Mouse (Mus musculus) monocyte, adult 2 months (primary cell): ENCODE measurements around the gene Poln.
A peak's percentile ranks its signal among the peaks of the same experiment; 100 is the strongest.

Source experiments
- DNase-seq, 2 experiments: peaks; one replicate each; pipeline ENCODE4 v3.0.0; 2022; ENCODE audit warnings: low spot score in 2 of 2, low read depth in 1 of 2

Gene Poln

DNA sequence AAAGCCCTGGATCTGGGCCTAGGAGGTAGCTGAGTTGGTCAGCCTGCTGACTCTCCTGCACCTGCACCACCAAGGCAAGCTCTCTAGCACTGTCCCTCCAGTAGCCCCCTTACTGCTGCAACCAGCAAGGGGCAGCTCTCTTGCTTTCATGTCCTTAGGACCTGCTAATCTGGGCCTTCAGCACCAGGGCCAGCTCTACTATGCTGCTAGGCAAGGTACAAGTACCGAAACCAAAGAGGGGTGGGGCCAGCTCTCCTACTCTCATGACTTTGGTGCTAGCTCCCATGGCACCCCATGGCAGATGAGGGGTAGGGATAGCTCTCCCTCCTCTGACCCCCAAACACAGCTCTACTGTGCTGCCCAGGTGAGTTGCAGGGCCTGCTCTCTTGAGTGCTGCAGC is 45.1 kb downstream of the Poln start:
- DNase-seq = no peak

DNA sequence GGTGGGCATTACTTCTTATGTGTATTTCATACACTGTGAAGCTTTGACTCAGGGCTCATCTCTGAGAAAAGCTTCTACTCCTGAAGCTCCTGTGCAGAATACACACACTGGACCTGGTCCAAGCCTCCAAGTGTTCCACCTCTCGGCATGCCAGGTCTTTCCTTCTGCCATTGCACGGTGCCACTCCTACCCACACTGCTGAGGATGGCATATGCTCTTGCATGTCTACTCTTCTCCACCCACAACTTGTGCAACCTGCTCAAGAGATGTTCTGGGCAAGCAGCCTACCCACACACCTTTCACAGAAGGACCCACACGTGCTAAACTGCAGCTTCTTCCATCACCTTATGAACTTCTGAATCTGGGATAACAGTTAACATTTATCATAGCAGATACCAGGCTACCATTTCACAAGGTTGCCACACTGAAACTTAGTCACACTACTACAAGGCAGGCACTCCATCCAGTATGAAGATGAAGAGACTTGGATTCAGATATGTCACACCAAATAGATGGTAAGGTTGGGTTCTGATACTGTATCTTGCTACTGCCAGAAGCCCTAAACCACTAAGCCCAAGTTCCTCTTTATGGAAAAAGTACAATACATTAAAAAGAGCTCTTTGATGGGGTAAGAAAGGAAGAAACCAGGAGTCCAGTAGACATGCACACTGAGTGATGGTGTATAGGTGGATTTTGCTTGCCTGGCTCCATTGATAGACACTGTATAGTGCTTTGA is 50.0 kb downstream of the Poln start:
- no peak for DNase-seq

DNA sequence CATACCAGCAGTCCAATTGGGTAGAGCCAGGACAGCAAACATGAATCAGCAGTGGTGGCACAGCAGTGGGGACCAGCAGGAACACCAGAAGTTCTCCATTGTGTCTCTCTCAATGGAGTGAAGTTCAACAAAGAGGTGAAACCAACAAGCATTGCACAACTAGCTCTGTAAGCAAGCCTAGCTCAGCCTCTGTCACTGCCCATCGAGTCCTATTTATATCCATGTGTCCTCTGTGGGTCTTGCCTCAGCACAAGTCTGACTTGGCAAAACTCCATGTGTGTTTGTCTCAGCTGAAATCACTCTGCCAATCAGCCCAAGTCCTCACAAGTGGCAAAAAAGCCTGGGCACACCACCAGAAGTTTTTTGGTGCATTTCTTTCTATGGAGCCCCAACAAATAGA is 63.6 kb downstream of the Poln start:
- peak in 1 of 2 experiments; percentile 3 for DNase-seq

DNA sequence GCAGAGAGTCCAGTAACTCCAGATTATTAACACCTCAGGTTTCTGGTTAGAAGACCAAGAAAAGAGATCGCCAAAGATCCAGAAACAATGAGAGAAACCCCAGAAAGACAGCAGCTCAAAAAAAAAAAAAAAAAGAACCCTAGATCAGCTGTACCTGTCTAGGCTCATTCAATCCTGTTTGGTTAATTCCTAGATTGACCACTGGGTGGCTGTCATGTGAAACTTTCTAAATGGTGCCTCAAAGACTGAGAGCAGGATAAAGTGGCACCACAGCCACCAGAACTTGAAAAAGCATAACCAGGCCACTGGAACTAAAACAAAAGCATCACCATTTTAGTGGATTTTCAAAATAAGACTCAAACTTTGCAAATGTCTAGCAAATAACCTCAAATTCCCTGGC is 71.9 kb downstream of the Poln start:
- DNase-seq = no peak

DNA sequence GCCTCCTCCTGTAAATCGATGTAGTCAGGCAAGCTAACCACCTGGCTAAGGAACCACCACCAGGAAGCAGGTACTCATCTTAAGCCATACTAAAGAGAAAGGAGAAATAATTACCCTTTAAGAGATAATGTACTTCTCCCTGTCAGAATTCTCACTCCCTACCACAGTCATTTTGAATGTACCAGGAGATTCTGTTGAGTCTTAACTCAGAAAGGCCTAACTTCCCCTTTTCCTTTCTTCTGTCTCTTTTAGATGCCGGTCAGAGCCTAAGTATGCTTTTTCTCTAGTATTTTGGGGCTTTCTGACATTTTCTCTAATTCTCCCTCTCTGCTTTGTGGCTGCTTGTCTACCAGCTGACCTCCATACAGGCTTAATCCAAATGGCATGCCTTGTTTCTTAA is 76.2 kb downstream of the Poln start:
- no peak for DNase-seq

GRCm38 (mm10) chr5:34032520-34032919 is 136.7 kb downstream of the Poln start:
- DNase-seq = no peak

GRCm38 (mm10) chr5:34031022-34031421 is 138.2 kb downstream of the Poln start:
- DNase-seq = no peak

DNA sequence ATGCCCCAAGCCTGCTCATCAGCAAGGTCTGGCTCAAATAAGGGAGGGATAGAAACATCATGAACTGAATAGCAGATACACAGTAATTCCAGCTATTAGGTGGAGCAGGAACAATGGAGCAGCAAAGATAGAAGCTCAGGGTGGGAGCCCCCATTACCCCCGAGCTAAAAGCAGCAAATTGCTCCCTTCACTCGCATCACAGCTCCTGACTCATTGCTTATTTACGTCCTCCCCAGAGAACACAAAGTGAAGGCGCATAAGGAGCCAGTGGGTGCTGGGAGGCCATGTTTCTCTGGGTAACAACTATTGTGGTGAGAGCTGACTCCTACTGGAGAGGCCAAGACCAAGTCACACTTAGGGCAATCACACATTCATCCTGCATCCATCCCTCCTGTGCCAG is 139.1 kb downstream of the Poln start:
- no peak for DNase-seq

- DNase-seq = no peak
Observed at GRCm38 (mm10) chr5:34018968-34019367, 150.3 kb downstream of the Poln start.

GRCm38 (mm10) chr5:34014652-34015051 is 154.6 kb downstream of the Poln start:
- no peak for DNase-seq

DNA sequence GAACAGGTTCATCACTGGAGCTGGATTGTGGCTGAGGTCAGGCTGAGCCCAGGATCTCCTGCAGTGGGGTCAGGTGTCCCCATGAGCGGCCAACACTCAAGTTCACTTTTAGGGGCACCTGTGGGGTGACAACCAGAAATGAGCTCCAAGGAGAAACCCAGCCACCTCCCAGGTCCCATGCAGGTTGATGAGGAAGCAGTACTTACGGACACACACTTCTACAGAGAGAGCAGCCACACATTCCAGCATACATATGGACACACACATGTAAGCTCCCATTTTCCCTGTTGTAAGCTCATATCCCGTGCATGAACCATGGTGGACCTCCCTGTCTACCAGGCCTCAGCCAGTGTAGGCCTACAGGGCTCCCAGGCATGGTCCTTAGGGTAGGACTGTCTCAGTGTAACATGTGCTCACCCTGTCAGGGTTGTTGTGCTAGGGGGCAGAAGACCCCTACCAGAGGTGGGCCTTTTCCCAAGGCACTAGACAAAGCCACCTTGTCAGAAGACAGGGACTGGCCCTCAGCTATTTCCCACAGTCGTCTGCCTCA is 161.8 kb downstream of the Poln start:
- DNase-seq = no peak

DNA sequence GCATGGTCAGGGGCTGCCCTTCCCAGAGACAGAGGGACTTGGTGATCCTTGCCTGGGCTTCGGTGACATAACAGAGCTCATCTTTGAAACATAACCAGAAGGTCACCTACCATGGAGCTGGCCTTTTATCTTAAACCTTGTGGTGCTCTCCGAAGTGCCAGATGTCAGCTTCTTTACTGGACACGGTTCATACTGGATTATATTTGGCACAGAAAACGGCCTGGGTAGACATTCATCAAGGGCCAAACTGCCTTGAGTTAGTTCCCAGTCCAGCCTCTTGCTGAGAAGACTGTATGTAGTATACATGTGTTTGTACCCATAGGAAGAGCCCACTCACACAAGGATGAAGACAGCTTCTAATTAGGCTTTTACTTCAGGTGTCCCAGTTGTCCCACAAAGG is 162.4 kb downstream of the Poln start:
- no peak for DNase-seq

DNA sequence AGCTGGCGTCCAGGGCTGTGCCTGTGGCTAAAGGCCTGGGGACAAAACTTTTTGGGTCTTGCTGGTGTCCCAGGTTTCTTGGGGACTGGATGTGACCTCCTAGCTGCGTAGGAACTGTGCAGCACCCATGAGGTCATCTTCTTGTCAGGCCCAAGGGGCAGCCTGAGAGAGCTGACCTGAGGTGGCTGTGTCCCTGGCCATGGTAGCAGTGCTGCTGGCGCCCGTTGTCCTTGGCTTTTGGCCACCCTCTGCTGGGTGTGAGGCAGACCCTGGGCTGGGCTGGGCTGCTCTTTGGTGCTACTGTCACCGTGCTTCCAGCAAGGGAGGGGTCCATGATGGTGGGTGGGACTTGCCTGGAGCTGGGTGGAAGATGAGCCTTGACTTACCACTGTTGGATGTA is 164.6 kb downstream of the Poln start:
- no peak for DNase-seq

DNA sequence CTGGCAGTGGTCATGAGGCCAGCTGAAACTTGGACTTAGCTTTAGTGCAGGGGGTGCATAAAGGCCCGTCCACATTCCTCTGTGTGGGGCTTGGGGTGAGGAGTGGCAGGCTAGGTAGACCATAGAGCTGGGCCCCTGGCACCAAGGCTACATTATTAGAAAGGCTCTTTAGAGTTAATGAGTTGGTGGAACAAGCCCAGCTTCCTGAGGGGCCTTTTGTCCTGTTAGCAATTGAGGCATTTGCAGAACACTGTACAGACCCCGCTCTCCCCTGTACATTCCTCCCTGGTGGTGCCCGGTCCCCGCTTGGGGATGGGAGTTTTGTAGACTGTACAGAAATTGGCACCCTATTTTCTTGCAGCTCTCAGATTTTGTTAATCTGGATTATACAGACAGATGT is 166.6 kb downstream of the Poln start:
- no peak for DNase-seq

GRCm38 (mm10) chr5:34001401-34001800 is 167.8 kb downstream of the Poln start:
- DNase-seq = no peak

- DNase-seq = no peak
Observed at GRCm38 (mm10) chr5:34000809-34001208, 168.4 kb downstream of the Poln start.

DNA sequence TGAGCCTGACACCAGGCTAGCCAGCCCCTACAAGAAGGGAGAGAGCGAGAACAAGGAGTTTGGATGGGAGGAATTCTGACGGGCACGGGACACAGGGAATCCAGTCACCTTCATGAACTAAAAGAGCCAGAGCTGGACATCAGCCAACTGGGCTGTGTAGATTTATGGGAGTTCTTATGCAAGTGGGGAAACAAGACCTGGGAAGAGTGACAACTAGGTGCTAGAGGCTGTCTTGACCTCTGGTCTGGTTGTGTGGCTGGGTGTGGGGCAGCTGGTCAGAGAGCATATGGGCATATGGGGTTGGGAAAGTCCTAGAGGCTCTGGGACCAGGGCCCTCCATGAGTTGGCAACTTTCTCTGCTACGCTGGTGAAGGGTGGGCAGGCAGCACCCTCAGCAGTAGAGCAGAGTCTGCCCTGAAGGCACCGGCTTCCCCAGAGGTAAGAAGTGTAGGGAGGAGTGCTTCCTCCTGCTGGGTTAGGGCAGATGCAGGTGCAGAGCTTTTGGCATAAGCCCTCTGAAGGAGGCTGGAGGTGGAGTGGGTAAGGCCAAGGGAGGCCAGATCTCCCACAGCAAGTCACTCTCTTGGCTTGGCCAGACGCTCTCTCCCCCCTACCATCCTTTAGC is 169.7 kb downstream of the Poln start:
- DNase-seq = no peak

GRCm38 (mm10) chr5:33998505-33998877 is 170.8 kb downstream of the Poln start:
- DNase-seq = no peak

GRCm38 (mm10) chr5:33997829-33998504 is 171.3 kb downstream of the Poln start:
- no peak for DNase-seq

GRCm38 (mm10) chr5:33997051-33997741 is 172.1 kb downstream of the Poln start:
- no peak for DNase-seq

DNA sequence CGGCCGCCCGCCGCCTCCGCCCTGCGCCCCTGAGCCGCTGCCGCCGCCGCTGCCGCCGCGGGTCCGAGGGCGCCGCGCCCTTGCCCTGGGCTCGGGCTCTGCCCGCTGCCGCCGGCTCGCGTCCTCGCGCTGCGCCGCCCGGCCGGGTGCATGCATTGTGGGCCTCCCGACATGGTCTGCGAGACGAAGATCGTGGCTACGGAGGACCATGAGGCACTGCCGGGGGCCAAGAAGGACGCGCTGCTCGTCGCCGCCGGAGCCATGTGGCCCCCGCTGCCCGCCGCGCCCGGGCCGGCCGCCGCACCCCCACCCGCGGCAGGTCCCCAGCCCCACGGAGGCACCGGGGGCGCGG is 172.6 kb downstream of the Poln start:
- DNase-seq = no peak
